Comparison of ENCODE assay signal across 9 mouse cellular contexts in genomic region chr12:65076906-65077305, GRCm38 (mm10). TPM values are rescaled to one million over a fixed set of nuclear protein-coding genes. Genes with fewer than 3 reads are reported as not detected.
A peak's percentile ranks its signal among the peaks of the same experiment; 100 is the strongest.
DNase-seq lines count a peak whose midpoint lies in the region; ATAC-seq and TF ChIP-seq lines count a peak whose summit lies in the region.
"Had no signal": no experiment of that assay in that cellular context is flagged by ENCODE, and none has a peak within 500 bp of the region (broad histone marks: within the 10 kb centered on the region; RNA-seq: fewer than 3 reads in every experiment).

No protein-coding gene starts in this region.

- H3K9ac ChIP-seq in heart, embryonic 15.5 days: no peak overlapping the region; the same call in 1 of the 2 replicates
- H3K9ac ChIP-seq in hindbrain, embryonic 14.5 days: no peak overlapping the region
- H3K9ac ChIP-seq in midbrain, embryonic 12.5 days (replicated peaks): peak overlapping the region; percentile 76

- TF ChIP-seq CTCF in bone marrow, adult 2 months (IDR thresholded peaks at IDR 0.05; ENCODE audit: control insufficient read depth, insufficient read depth, low read length): no peak

- peaks cover 19% of the 10 kb centered on the region for H3K4me1 ChIP-seq in heart, embryonic 15.5 days (replicated peaks)
- no peaks in the 10 kb centered on the region; the same call in 1 of the 2 replicates for H3K4me1 ChIP-seq in bone marrow, adult 2 months (ENCODE audit: control insufficient read depth, insufficient read depth, low read length)
- peaks cover 38% of the 10 kb centered on the region for H3K4me1 ChIP-seq in hindbrain, embryonic 14.5 days (replicated peaks; ENCODE audit: control insufficient read depth, insufficient read depth, low read length)
- peaks cover 31% of the 10 kb centered on the region for H3K4me1 ChIP-seq in midbrain, embryonic 12.5 days

- H3K27ac ChIP-seq in heart, embryonic 15.5 days: no peak overlapping the region
- H3K27ac ChIP-seq in bone marrow, adult 2 months (ENCODE audit: control insufficient read depth, insufficient read depth, low read depth, low read length, poor library complexity): no peak overlapping the region
- no peak overlapping the region for H3K27ac ChIP-seq in hindbrain, embryonic 14.5 days
- H3K27ac ChIP-seq in midbrain, embryonic 12.5 days (replicated peaks): no peak overlapping the region

- DNase-seq in heart, postnatal 10 days: no peak
- no peak for DNase-seq in hindbrain, embryonic 14.5 days (ENCODE audit: low spot score)
- no peak for DNase-seq in left cerebral cortex, postnatal 14 days (ENCODE audit: low spot score in 2 of 2)
- no peak for DNase-seq in cerebellum, adult 18-20 months
- DNase-seq in left cerebral cortex, postnatal 36 days (ENCODE audit: low spot score in 2 of 2): no peak
- DNase-seq: right cerebral cortex, postnatal 25 days had no signal

- no peaks in the 10 kb centered on the region for H3K27me3 ChIP-seq in heart, embryonic 15.5 days
- H3K27me3 ChIP-seq in hindbrain, embryonic 14.5 days (ENCODE audit: control insufficient read depth, insufficient read depth, low read length): no peaks in the 10 kb centered on the region
- H3K27me3 ChIP-seq in midbrain, embryonic 12.5 days: no peaks in the 10 kb centered on the region

- peak overlapping the region; percentile 88 for H3K4me3 ChIP-seq in heart, embryonic 15.5 days
- peak overlapping the region; percentile 4 for H3K4me3 ChIP-seq in bone marrow, adult 2 months (replicated peaks; ENCODE audit: control insufficient read depth, low read depth, low read length)
- peak overlapping the region; percentile 93 for H3K4me3 ChIP-seq in hindbrain, embryonic 14.5 days (replicated peaks; ENCODE audit: low read length)
- H3K4me3 ChIP-seq in midbrain, embryonic 12.5 days: peak overlapping the region; percentile 91

- peaks cover 3% of the 10 kb centered on the region; the same call in 1 of the 2 replicates for H3K36me3 ChIP-seq in heart, embryonic 15.5 days
- H3K36me3 ChIP-seq in hindbrain, embryonic 14.5 days (replicated peaks; ENCODE audit: control insufficient read depth, insufficient read depth): peaks cover 3% of the 10 kb centered on the region
- H3K36me3 ChIP-seq in midbrain, embryonic 12.5 days: 0 out of 2 replicates have a peak, but pooled peaks cover 16% of the 10 kb centered on the region

- 72% methylated on average over 9 of the region's 9 CpGs for WGBS in heart, embryonic 15.5 days
- 67% methylated on average over 9 of the region's 9 CpGs for WGBS in bone marrow, adult 2 months
- WGBS in hindbrain, embryonic 14.5 days: 84% methylated on average over 9 of the region's 9 CpGs
- WGBS in midbrain, embryonic 12.5 days: 82% methylated on average over 9 of the region's 9 CpGs

- no peak for TF ChIP-seq POLR2A in bone marrow, adult 2 months (IDR thresholded peaks at IDR 0.05; ENCODE audit: borderline replicate concordance, control insufficient read depth, low read depth, low read length)

- no peak for ATAC-seq in heart, embryonic 15.5 days (replicated peaks; ENCODE audit: insufficient number of reproducible peaks, insufficient read depth, low FRiP score, low read depth)
- ATAC-seq in hindbrain, embryonic 14.5 days (ENCODE audit: low FRiP score): no peak
- ATAC-seq in midbrain, embryonic 12.5 days (ENCODE audit: low FRiP score, low read depth): no peak

- H3K9me3 ChIP-seq in heart, embryonic 15.5 days (replicated peaks): no peaks in the 10 kb centered on the region
- no peaks in the 10 kb centered on the region for H3K9me3 ChIP-seq in hindbrain, embryonic 14.5 days (ENCODE audit: control insufficient read depth, low read length)
- no peaks in the 10 kb centered on the region for H3K9me3 ChIP-seq in midbrain, embryonic 12.5 days

- intact Hi-C loops in heart, postnatal 10 days (cut with DNase I): loop anchor here (5.0 kb wide), 1 partner anchor 95 kb away; the partner anchor contains the start of gene Mis18bp1
- intact Hi-C loops in left cerebral cortex, postnatal 14 days (cut with DNase I): no loop called here
- intact Hi-C loops in left cerebral cortex, postnatal 36 days (cut with DNase I): no loop called here

- H3K4me2 ChIP-seq in heart, embryonic 15.5 days: peak overlapping the region; percentile 75
- peak overlapping the region; percentile 90 for H3K4me2 ChIP-seq in hindbrain, embryonic 14.5 days (replicated peaks)
- peak overlapping the region; percentile 86 for H3K4me2 ChIP-seq in midbrain, embryonic 12.5 days (replicated peaks)

RNA-seq across cellular contexts. Expression of gene Fancm, which starts 1.5 kb away (rescaled TPM):
- polyA plus RNA-seq in heart, embryonic 15.5 days (2015; fragmentation: Nextera tagmentation; extraction: Ambion mirVana): 4.9 and 5.1 TPM in 2 replicates
- total RNA-seq in heart, postnatal 10 days (2021): 1 to 10 TPM; 6.5 to 7.2 TPM
- 2.7 and 5.1 TPM in 2 replicates for polyA plus RNA-seq in bone marrow, adult 2 months (2011; ENCODE audit: insufficient read depth, insufficient read length, low replicate concordance, missing spikeins)
- polyA plus RNA-seq in hindbrain, embryonic 14.5 days (2014; fragmentation: Nextera tagmentation; extraction: Ambion mirVana): 9.0 and 11.5 TPM in 2 replicates
- 14.3 and 15.9 TPM in 2 replicates for polyA plus RNA-seq in midbrain, embryonic 12.5 days (2016; fragmentation: Nextera tagmentation; extraction: Ambion mirVana)
- 10 to 100 TPM in 1 of 2 experiments, 1 to 10 TPM in 1; 8.6 to 10.3 TPM for total RNA-seq in left cerebral cortex, postnatal 14 days (2021)
- total RNA-seq in left cerebral cortex, postnatal 36 days (2021): 10 to 100 TPM; 11.2 to 14.3 TPM

RNA-seq across cellular contexts. Expression of gene Fkbp3, which starts 3.1 kb away (rescaled TPM):
- polyA plus RNA-seq in heart, embryonic 15.5 days (2015; fragmentation: Nextera tagmentation; extraction: Ambion mirVana): 404 and 579 TPM in 2 replicates
- 100 to 1,000 TPM; 197 to 228 TPM for total RNA-seq in heart, postnatal 10 days (2021)
- 41.2 and 73.8 TPM in 2 replicates for polyA plus RNA-seq in bone marrow, adult 2 months (2011; ENCODE audit: insufficient read depth, insufficient read length, low replicate concordance, missing spikeins)
- 401 and 423 TPM in 2 replicates for polyA plus RNA-seq in hindbrain, embryonic 14.5 days (2014; fragmentation: Nextera tagmentation; extraction: Ambion mirVana)
- 619 and 629 TPM in 2 replicates for polyA plus RNA-seq in midbrain, embryonic 12.5 days (2016; fragmentation: Nextera tagmentation; extraction: Ambion mirVana)
- 100 to 1,000 TPM; 181 to 184 TPM for total RNA-seq in left cerebral cortex, postnatal 14 days (2021)
- total RNA-seq in left cerebral cortex, postnatal 36 days (2021): 100 to 1,000 TPM; 149 to 162 TPM

RNA-seq across cellular contexts. Expression of gene Prpf39, which starts 40.8 kb away (rescaled TPM):
- 27.8 and 31.2 TPM in 2 replicates for polyA plus RNA-seq in heart, embryonic 15.5 days (2015; fragmentation: Nextera tagmentation; extraction: Ambion mirVana)
- total RNA-seq in heart, postnatal 10 days (2021): 10 to 100 TPM; 19.5 to 20.2 TPM
- 15.9 and 22.2 TPM in 2 replicates for polyA plus RNA-seq in bone marrow, adult 2 months (2011; ENCODE audit: insufficient read depth, insufficient read length, low replicate concordance, missing spikeins)
- polyA plus RNA-seq in hindbrain, embryonic 14.5 days (2014; fragmentation: Nextera tagmentation; extraction: Ambion mirVana): 50.3 and 54.3 TPM in 2 replicates
- polyA plus RNA-seq in midbrain, embryonic 12.5 days (2016; fragmentation: Nextera tagmentation; extraction: Ambion mirVana): 66.9 and 68.1 TPM in 2 replicates
- total RNA-seq in left cerebral cortex, postnatal 14 days (2021): 10 to 100 TPM; 35.2 to 37.9 TPM
- 10 to 100 TPM; 27.0 to 48.3 TPM for total RNA-seq in left cerebral cortex, postnatal 36 days (2021)

Comparison
In these comparisons a context has a peak if more than half of its experiments do, and no peak if none do; other contexts are left out.
1. H3K4me3 ChIP-seq: peak in every context shown above with its lines; median percentile 93 in hindbrain, embryonic 14.5 days; 91 in midbrain, embryonic 12.5 days; 88 in heart, embryonic 15.5 days; 4 in bone marrow, adult 2 months.